Mouse (Mus musculus) embryonic facial prominence, embryonic 14.5 days (tissue): ENCODE measurements at regions not wholly inside any gene's neighbourhood (a gene's known extent, or its start where the extent isn't known, plus 50 kb on each side); places are given as distances from the start of the nearest gene placed in this dataset.

ENCODE experiments used
- ATAC-seq: fragments of 200-750 bp; cut with Nextera tagmentation; 2 replicates; pipeline ENCODE4 v1.8.0; 2017; ENCODE audit warnings: low read depth, moderate number of reproducible peaks, moderate TSS enrichment
- DNase-seq: peaks from one replicate; pipeline ENCODE4 v3.0.0-alpha.2; 2015; ENCODE audit warnings: low spot score
- H3K27ac ChIP-seq: fragments of 300-500 bp; sonication (generic); replicated peaks from 2 replicates; pipeline ENCODE4 v1.5.1; 2014; ENCODE audit warnings: low read depth, mild to moderate bottlenecking, low read length, moderate library complexity
- H3K27me3 ChIP-seq: fragments of 300-500 bp; sonication (generic); replicated peaks from 2 replicates; pipeline ENCODE4 v1.6.1; 2014; ENCODE audit warnings: low read length; ENCODE audit not compliant: control insufficient read depth, insufficient read depth
- H3K36me3 ChIP-seq: fragments of 300-500 bp; sonication (generic); 2 replicates; pipeline ENCODE4 v1.6.1; 2014; ENCODE audit warnings: low read length, mixed read lengths; ENCODE audit not compliant: control insufficient read depth, insufficient read depth
- H3K4me1 ChIP-seq: fragments of 300-500 bp; sonication (generic); 2 replicates; pipeline ENCODE4 v1.6.1; 2014; ENCODE audit warnings: antibody characterized with exemption, low read length; ENCODE audit not compliant: control insufficient read depth, insufficient read depth
- H3K4me2 ChIP-seq: fragments of 300-500 bp; sonication (generic); 2 replicates; pipeline ENCODE4 v1.6.1; 2014; ENCODE audit warnings: low read depth, mild to moderate bottlenecking, low read length, moderate library complexity, mixed read lengths
- H3K4me3 ChIP-seq: fragments of 300-500 bp; sonication (generic); 2 replicates; pipeline ENCODE4 v1.5.1; 2014; ENCODE audit warnings: low read depth, mild to moderate bottlenecking, low read length
- H3K9ac ChIP-seq: fragments of 300-500 bp; sonication (generic); 2 replicates; pipeline ENCODE4 v1.6.1; 2014; ENCODE audit warnings: low read depth, mild to moderate bottlenecking, low read length, moderate library complexity, mixed read lengths
- H3K9me3 ChIP-seq: fragments of 300-500 bp; sonication (generic); 2 replicates; pipeline ENCODE4 v1.6.1; 2016; ENCODE audit warnings: low read length; ENCODE audit not compliant: control insufficient read depth
- WGBS: fragments of 180-500 bp; shearing (Covaris S2); extraction: QIAGEN DNeasy Blood & Tissue Kit; methylation state at CpG from one replicate; pipeline ENCODE4 v1.1.7; 2014; 5-methylcytosine and 5-hydroxymethylcytosine counted together

DNA sequence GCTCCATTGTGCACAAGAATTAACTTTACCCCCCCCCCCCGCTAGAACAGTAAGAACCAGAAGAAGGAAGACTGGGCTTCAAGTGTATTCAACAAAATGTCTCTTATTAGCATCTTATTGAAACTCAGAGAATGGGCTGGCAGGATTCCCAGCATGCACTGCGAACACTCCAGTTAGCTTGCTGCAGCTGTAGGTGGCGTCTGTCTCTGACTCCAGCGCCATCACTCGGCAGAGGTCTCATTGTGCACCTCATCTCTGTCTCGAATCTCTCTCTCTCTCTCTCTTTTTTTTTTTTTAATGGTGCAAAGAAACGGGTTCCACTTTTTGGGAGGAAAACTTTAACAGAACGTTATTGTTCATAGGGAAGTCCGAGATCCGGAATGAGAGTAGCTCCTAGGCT lies 221.6 kb downstream of the Agtpbp1 start:
- no peak overlapping the region for H3K4me2 ChIP-seq
- no peak overlapping the region for H3K9ac ChIP-seq
- no peak overlapping the region for H3K4me3 ChIP-seq
- H3K9me3 ChIP-seq, result no peaks in the 10 kb centered on the region
- no peak overlapping the region for H3K27ac ChIP-seq
- WGBS, result 76% methylated on average over 10 of the region's 10 CpGs
- no peaks in the 10 kb centered on the region for H3K36me3 ChIP-seq
- ATAC-seq, result no peak
- no peaks in the 10 kb centered on the region for H3K27me3 ChIP-seq
- DNase-seq, result no peak
- no peaks in the 10 kb centered on the region for H3K4me1 ChIP-seq

DNA sequence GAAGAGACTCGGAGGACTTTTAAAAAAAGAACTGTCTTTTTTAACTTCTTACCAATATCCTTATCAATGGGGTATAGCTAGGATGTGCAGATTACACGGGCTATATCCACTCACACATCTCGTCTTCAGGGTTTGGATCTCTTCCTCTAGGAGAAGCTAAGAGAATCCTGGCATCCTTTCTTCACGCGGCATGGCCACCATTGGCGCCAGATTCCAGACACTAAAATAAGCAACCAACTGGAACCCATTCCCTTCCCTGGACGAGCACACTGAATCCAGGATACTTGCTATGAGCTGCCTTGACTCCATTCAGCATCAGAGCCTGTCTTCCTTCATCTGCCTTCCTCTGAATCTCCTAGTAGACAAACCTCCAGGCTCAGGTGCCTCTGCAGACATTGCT lies 223.7 kb downstream of the Agtpbp1 start:
- H3K9ac ChIP-seq, result no peak overlapping the region
- H3K9me3 ChIP-seq, result no peaks in the 10 kb centered on the region
- H3K4me2 ChIP-seq, result no peak overlapping the region
- 86% methylated on average over 7 of the region's 7 CpGs for WGBS
- ATAC-seq (no peak), DNase-seq (no peak)
- no peaks in the 10 kb centered on the region for H3K36me3 ChIP-seq
- no peaks in the 10 kb centered on the region for H3K4me1 ChIP-seq
- no peaks in the 10 kb centered on the region for H3K27me3 ChIP-seq
- no peak overlapping the region for H3K27ac ChIP-seq
- no peak overlapping the region for H3K4me3 ChIP-seq

GRCm38 (mm10) chr13:59360026-59360425 lies 225.0 kb downstream of the Agtpbp1 start:
- Histone ChIP-seq H3K4me1 (no peaks in the 10 kb centered on the region), H3K4me3 (no peak overlapping the region), H3K27ac (no peak overlapping the region), H3K27me3 (no peaks in the 10 kb centered on the region), H3K4me2 (no peak overlapping the region), H3K36me3 (no peaks in the 10 kb centered on the region), H3K9me3 (no peaks in the 10 kb centered on the region), H3K9ac (no peak overlapping the region)
- ATAC-seq, result no peak
- WGBS, result 68% methylated on average over 3 of the region's 3 CpGs
- DNase-seq, result peak; percentile 16

- no peaks in the 10 kb centered on the region for H3K27me3 ChIP-seq
- H3K4me1 ChIP-seq, result no peaks in the 10 kb centered on the region
- no peak overlapping the region for H3K4me3 ChIP-seq
- H3K9ac ChIP-seq, result no peak overlapping the region
- H3K36me3 ChIP-seq, result no peaks in the 10 kb centered on the region
- no peak overlapping the region for H3K27ac ChIP-seq
- 33% methylated on average over 3 of the region's 3 CpGs for WGBS
- no peak for ATAC-seq
- H3K9me3 ChIP-seq, result no peaks in the 10 kb centered on the region
- DNase-seq, result no peak
- H3K4me2 ChIP-seq, result no peak overlapping the region
These were observed 226.6 kb downstream of the Agtpbp1 start for GRCm38 (mm10) chr13:59358421-59358820.

- no peak for DNase-seq
- H3K27me3 ChIP-seq, result no peaks in the 10 kb centered on the region
- no peaks in the 10 kb centered on the region for H3K4me1 ChIP-seq
- ATAC-seq, result no peak
- H3K36me3 ChIP-seq, result no peaks in the 10 kb centered on the region
- H3K27ac ChIP-seq, result 0 out of 2 replicates have a peak overlapping the region, but pooled peaks have one; percentile 8
- 63% methylated on average over 6 of the region's 6 CpGs for WGBS
- H3K4me3 ChIP-seq, result no peak overlapping the region
- peaks cover 5% of the 10 kb centered on the region for H3K9me3 ChIP-seq
- no peak overlapping the region for H3K4me2 ChIP-seq
- no peak overlapping the region for H3K9ac ChIP-seq
These were observed 233.6 kb downstream of the Agtpbp1 start for GRCm38 (mm10) chr13:59351461-59351860.

GRCm38 (mm10) chr13:59350613-59351150 lies 234.3 kb downstream of the Agtpbp1 start:
- H3K36me3 ChIP-seq, result no peaks in the 10 kb centered on the region
- no peaks in the 10 kb centered on the region for H3K4me1 ChIP-seq
- 60% methylated on average over 7 of the region's 7 CpGs for WGBS
- H3K9ac ChIP-seq, result no peak overlapping the region
- no peak overlapping the region for H3K4me2 ChIP-seq
- H3K27me3 ChIP-seq, result no peaks in the 10 kb centered on the region
- no peak overlapping the region for H3K4me3 ChIP-seq
- ATAC-seq (no peak; the same call in 1 of the 2 replicates), DNase-seq (peak; percentile 64)
- no peak overlapping the region for H3K27ac ChIP-seq
- H3K9me3 ChIP-seq, result peaks cover 5% of the 10 kb centered on the region

- DNase-seq, result no peak
- Histone ChIP-seq H3K4me1 (no peaks in the 10 kb centered on the region), H3K4me2 (no peak overlapping the region), H3K9me3 (peaks cover 5% of the 10 kb centered on the region), H3K27me3 (no peaks in the 10 kb centered on the region), H3K9ac (no peak overlapping the region), H3K36me3 (no peaks in the 10 kb centered on the region), H3K27ac (no peak overlapping the region), H3K4me3 (no peak overlapping the region)
- no peak for ATAC-seq
These were observed 236.5 kb downstream of the Agtpbp1 start for GRCm38 (mm10) chr13:59348510-59348909.

- Histone ChIP-seq H3K27ac (no peak overlapping the region), H3K9me3 (no peaks in the 10 kb centered on the region), H3K27me3 (no peaks in the 10 kb centered on the region), H3K4me2 (no peak overlapping the region), H3K4me3 (no peak overlapping the region), H3K36me3 (no peaks in the 10 kb centered on the region), H3K4me1 (no peaks in the 10 kb centered on the region), H3K9ac (no peak overlapping the region)
- ATAC-seq (peak; percentile 55; the same call in 1 of the 2 replicates), DNase-seq (peak; percentile 59)
- 70% methylated on average over 13 of the region's 13 CpGs for WGBS
These were observed 243.2 kb downstream of the Agtpbp1 start for GRCm38 (mm10) chr13:59341871-59342270.

- Histone ChIP-seq H3K9me3 (no peaks in the 10 kb centered on the region), H3K4me2 (no peak overlapping the region), H3K9ac (no peak overlapping the region), H3K27me3 (no peaks in the 10 kb centered on the region; the same call in 1 of the 2 replicates), H3K36me3 (no peaks in the 10 kb centered on the region), H3K27ac (no peak overlapping the region), H3K4me3 (no peak overlapping the region), H3K4me1 (no peaks in the 10 kb centered on the region)
- ATAC-seq, result no peak
- DNase-seq, result no peak
- WGBS, result 84% methylated on average over 9 of the region's 9 CpGs
These were observed 246.6 kb downstream of the Agtpbp1 start for GRCm38 (mm10) chr13:59338436-59338835.
